Mouse (Mus musculus) intestine, embryonic 14.5 days (tissue): ENCODE measurements at regions not wholly inside any gene's neighbourhood (a gene's known extent, or its start where the extent isn't known, plus 50 kb on each side); places are given as distances from the start of the nearest gene placed in this dataset.
"Not testable (repeated sequence)": the region's sequence is repeated elsewhere in the genome, so short reads cannot be mapped to it uniquely, and the experiment has no call there.

Experiments used
- ATAC-seq: fragments of 200-750 bp; cut with Nextera tagmentation; replicated peaks from 2 replicates; pipeline ENCODE4 v1.8.0; 2017; ENCODE audit warnings: low read depth, moderate number of reproducible peaks, moderate TSS enrichment, moderate library complexity; ENCODE audit not compliant: low FRiP score, low TSS enrichment
- DNase-seq: peaks from one replicate; pipeline ENCODE4 v3.0.0-alpha.2; 2018; ENCODE audit warnings: low spot score
- H3K27ac ChIP-seq: fragments of 300-500 bp; sonication (generic); 2 replicates; pipeline ENCODE4 v1.5.1; 2014; ENCODE audit warnings: low read depth, mild to moderate bottlenecking, control low read depth
- H3K27me3 ChIP-seq: fragments of 300-500 bp; sonication (generic); replicated peaks from 2 replicates; pipeline ENCODE4 v1.6.1; 2014; ENCODE audit warnings: low read length, control low read depth; ENCODE audit not compliant: control insufficient read depth, insufficient read depth
- H3K36me3 ChIP-seq: fragments of 300-500 bp; sonication (generic); 2 replicates; pipeline ENCODE4 v1.6.1; 2014; ENCODE audit warnings: low read length, control low read depth; ENCODE audit not compliant: control insufficient read depth, insufficient read depth
- H3K4me1 ChIP-seq: fragments of 300-500 bp; sonication (generic); replicated peaks from 2 replicates; pipeline ENCODE4 v1.6.1; 2014; ENCODE audit warnings: low read length, control low read depth, mixed read lengths; ENCODE audit not compliant: control insufficient read depth, insufficient read depth
- H3K4me2 ChIP-seq: fragments of 300-500 bp; sonication (generic); 2 replicates; pipeline ENCODE4 v1.6.1; 2014; ENCODE audit warnings: low read length
- H3K4me3 ChIP-seq: fragments of 300-500 bp; sonication (generic); 2 replicates; pipeline ENCODE4 v1.5.1; 2014; ENCODE audit warnings: low read depth, low read length, control low read depth, mixed read lengths
- H3K9ac ChIP-seq: fragments of 300-500 bp; sonication (generic); 2 replicates; pipeline ENCODE4 v1.6.1; 2014; ENCODE audit warnings: mild to moderate bottlenecking, low read length
- H3K9me3 ChIP-seq: fragments of 300-500 bp; sonication (generic); 2 replicates; pipeline ENCODE4 v1.6.1; 2016; ENCODE audit warnings: low read length, control low read depth; ENCODE audit not compliant: control insufficient read depth
- WGBS: fragments of 180-500 bp; shearing (Covaris S2); extraction: QIAGEN DNeasy Blood & Tissue Kit; methylation state at CpG from one replicate; pipeline ENCODE4 v1.1.7; 2014; 5-methylcytosine and 5-hydroxymethylcytosine counted together

DNA sequence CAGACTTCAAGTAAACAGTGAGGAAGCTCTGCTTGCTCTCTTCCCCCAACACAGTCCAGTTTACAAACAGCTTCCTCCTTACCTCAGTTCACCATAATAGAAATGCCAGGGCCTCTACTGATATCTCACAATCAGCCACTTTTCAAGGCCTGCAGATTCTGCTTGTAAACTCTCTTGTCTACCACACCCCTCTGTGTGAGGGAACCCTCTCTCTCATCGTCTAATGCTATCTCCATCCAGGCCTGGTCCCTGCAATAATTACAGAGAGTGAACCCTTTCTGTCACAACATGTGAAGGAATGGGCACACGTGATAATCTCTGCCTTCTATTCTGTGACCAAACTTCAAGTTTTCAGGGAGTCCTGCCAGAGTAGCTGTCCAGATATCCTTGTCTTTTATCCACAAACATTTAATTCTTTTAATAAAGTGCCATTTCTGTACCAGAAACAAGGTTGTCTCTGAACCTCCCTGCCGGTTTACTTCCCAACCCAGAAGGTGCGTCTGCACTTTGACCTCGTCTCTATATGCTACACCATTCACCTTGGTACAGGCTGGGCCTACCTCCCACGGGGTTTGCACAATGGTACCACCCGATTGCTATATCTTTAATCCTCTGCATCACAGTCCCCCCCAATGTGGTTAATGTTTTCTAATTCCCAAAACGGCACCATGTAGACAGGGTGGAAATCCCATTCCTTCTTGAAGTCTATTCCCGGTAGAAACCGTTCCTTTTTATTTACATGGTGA, 219.6 kb downstream of the Samd9l start:
- H3K4me3 ChIP-seq, H3K36me3 ChIP-seq, H3K4me2 ChIP-seq, H3K27ac ChIP-seq, ATAC-seq, H3K4me1 ChIP-seq, H3K27me3 ChIP-seq, DNase-seq, H3K9ac ChIP-seq: not testable (repeated sequence)
- peaks cover 12% of the 10 kb centered on the region for H3K9me3 ChIP-seq
- WGBS: 77% methylated on average over 7 of the region's 10 CpGs

DNA sequence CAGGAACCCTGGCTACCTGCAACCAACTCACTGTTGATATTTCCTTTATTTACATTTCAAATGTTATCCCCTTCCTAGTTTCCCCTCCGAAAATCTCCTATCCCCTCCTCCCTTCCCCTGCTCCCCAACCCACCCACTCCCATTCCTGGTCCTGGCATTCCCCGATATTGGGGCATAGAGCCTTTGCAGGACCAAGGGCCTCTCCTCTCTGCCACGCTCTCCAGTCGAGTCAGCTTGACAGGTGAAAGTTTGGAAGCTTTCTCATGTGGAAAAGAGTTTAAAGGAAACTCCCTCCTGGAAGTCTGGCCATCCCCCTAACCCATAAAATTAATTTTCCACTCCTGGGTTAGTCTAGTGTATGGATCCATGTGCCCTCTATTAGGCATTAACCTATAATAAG, 229.9 kb downstream of the Samd9l start:
- ATAC-seq, H3K9me3 ChIP-seq, H3K36me3 ChIP-seq, H3K27ac ChIP-seq, H3K9ac ChIP-seq, H3K27me3 ChIP-seq, H3K4me1 ChIP-seq, H3K4me2 ChIP-seq, H3K4me3 ChIP-seq, DNase-seq: not testable (repeated sequence)
- WGBS: 61% methylated on average over 3 of the region's 4 CpGs

DNA sequence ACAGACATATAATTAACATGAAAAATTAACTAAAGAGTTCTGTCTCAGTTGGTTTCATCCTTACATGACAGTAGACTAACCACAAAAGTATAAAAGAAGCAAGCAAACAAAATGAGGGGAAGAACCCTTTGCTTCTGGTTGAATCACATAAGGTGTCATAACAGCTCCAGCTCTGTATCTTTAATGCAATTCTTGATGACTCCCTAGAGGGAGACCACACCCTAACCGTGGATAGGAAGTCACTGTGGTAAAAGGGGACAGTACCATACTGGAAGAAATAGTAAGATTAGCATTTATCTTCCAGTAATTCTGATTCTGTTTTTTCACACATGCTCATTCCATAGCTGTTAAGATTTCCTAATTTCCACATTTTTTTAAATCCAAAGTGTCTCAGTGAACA, 233.2 kb downstream of the Samd9l start:
- H3K36me3 ChIP-seq, DNase-seq, H3K4me1 ChIP-seq, H3K27me3 ChIP-seq, H3K4me2 ChIP-seq, H3K4me3 ChIP-seq, H3K9ac ChIP-seq, ATAC-seq, H3K27ac ChIP-seq, H3K9me3 ChIP-seq: not testable (repeated sequence)
- WGBS: 29% methylated on average over 1 of the region's 1 CpGs

DNA sequence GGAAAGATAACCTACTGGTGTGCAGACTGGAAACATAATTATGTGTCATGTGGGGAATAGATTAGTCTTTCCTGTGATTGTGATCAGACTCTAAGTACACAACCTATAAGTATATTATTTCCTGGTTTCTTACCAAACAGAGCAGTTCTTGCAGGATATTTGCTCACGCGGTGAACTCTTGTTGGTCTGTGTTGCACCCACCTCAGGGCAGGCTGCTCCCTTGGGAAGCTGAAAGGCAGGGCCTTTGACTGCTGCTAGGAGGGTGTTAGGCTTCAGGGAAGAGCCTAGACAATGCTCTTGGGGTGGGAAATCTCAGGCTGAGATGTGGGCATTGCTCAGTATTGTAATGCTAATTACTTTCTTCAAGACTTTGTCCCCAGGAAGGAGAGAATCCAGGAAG, 247.5 kb downstream of the Samd9l start:
- H3K36me3 ChIP-seq, H3K4me2 ChIP-seq, H3K27ac ChIP-seq, H3K27me3 ChIP-seq, DNase-seq, H3K9me3 ChIP-seq, H3K4me3 ChIP-seq, H3K4me1 ChIP-seq, H3K9ac ChIP-seq, ATAC-seq: not testable (repeated sequence)
- 32% methylated on average over 2 of the region's 2 CpGs for WGBS

DNA sequence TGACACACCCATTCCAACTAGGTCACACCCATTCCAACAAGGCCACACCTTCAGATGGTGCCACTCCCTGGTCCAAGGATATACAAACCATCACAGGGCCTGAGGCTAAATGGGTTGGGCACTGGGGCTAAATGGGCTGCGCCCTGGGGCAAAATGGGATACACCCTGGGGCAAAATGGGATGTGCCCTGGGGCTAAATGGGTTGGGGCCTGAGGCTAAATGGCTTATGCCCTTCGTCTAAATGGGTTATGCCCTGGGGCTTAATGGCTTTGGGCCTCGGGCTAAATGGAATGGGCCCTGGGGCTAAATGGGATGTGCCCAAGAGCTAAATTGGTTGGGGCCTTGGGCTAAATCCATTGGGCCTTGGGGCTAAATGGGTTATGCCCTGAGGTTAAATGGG, 261.5 kb downstream of the Samd9l start:
- not testable (repeated sequence) for DNase-seq, ATAC-seq, H3K4me1 ChIP-seq, H3K27ac ChIP-seq, H3K9ac ChIP-seq, H3K4me3 ChIP-seq, H3K36me3 ChIP-seq, H3K9me3 ChIP-seq, H3K4me2 ChIP-seq, H3K27me3 ChIP-seq
- WGBS: 79% methylated on average over 3 of the region's 3 CpGs

- not testable (repeated sequence) for DNase-seq, H3K9ac ChIP-seq, H3K4me2 ChIP-seq, ATAC-seq, H3K27ac ChIP-seq, H3K27me3 ChIP-seq, H3K9me3 ChIP-seq, H3K4me3 ChIP-seq, H3K4me1 ChIP-seq, H3K36me3 ChIP-seq
- WGBS: 83% methylated on average over 4 of the region's 4 CpGs
Measured at GRCm38 (mm10) chr6:3133763-3134162, 265.6 kb downstream of the Samd9l start.

GRCm38 (mm10) chr6:3116296-3116695, 283.1 kb downstream of the Samd9l start:
- H3K9ac ChIP-seq, H3K4me3 ChIP-seq, H3K36me3 ChIP-seq, DNase-seq, H3K4me2 ChIP-seq, H3K9me3 ChIP-seq, ATAC-seq, H3K27ac ChIP-seq, H3K4me1 ChIP-seq, H3K27me3 ChIP-seq: not testable (repeated sequence)
- 33% methylated on average over 1 of the region's 3 CpGs for WGBS
